Mouse (Mus musculus): ENCODE measurements around the gene Nckap1l.

GRCm38 (mm10) chr15:103484490-103484889 is 30.9 kb downstream of the Nckap1l start:
- TF ChIP-seq CTCF (IDR thresholded peaks at IDR 0.05; ENCODE audit: borderline replicate concordance, extremely low read depth, insufficient read depth, insufficient read length) (no peak), POLR2A (IDR thresholded peaks at IDR 0.05; ENCODE audit: borderline replicate concordance, extremely low read depth, insufficient read depth, insufficient read length, poor library complexity, severe bottlenecking) (no peak)

Measured in brain, embryonic 14.5 days (tissue).